Mouse (Mus musculus) embryonic fibroblast, embryonic 13.5 days (primary cell): Measurements from ENCODE around the gene Gcsam.

Experiments used
- CTCF ChIP-seq: IDR thresholded peaks from 2 replicates; pipeline ENCODE4 v1.5.1; 2011; ENCODE audit warnings: mild to moderate bottlenecking, control low read depth, low read length, moderate library complexity, borderline replicate concordance; ENCODE audit not compliant: insufficient read depth
- POLR2A ChIP-seq: IDR thresholded peaks from 2 replicates; pipeline ENCODE4 v1.6.1; 2011; ENCODE audit warnings: low read depth, mild to moderate bottlenecking, control low read depth, low read length, moderate library complexity

DNA sequence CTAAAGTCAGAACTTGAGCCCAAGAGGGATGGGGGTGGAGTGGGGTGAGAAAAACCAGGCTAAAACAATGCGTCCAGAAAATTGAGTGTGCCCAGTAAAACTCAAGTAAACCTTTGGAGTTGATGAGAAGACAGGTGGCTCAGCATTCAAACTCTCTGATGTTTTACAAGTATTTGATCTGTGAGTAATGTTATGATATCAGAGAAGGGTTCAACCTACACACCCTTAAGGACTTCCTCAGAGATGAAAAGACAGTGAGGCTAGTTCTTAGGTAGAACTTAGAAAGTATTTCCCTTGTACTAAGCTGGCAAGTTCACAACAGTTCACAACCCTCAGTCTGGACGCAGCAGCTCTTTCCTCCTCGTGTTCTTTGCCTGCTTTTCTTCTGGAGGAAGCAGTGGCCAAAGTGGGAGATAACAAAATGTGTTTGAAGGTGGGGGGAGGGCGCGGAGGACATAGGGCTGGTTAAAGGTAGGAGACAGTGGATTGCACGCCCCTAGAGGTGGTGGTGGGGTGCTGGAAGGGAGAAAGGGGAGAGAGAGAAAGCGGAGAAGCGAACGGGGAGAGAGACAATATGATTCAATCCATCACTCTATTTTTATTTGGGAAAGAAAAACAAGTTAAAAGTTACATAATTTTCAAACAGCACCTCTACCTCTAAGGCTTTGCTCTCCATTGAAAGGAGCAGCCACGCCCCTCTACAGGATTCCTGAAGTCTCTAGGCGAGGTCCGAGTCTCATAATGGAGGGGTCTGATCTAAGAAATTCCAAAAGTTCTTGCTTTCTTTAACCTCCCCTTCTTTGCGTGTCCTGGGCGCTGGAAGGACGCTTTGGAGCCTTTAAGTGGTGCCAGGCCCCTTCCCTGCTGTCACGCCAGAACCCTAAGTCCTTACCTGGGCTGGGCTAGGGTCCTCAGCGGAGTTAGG lies 43.1 kb downstream of the Gcsam start:
- TF ChIP-seq CTCF (no peak), POLR2A (no peak)
